Mouse (Mus musculus) cerebellum, adult 2 months (tissue): ENCODE data around the gene Tbc1d1.

ENCODE experiments used
- CTCF ChIP-seq: fragments of 200-500 bp; IDR thresholded peaks from 2 replicates; pipeline ENCODE4 v1.5.1; 2011; ENCODE audit warnings: low read depth, mild to moderate bottlenecking, control low read depth, low read length, moderate library complexity, borderline replicate concordance; ENCODE audit not compliant: insufficient read depth
- POLR2A ChIP-seq: fragments of 200-500 bp; IDR thresholded peaks from 2 replicates; pipeline ENCODE4 v1.6.1; 2011; ENCODE audit warnings: low read length, control low read depth, borderline replicate concordance; ENCODE audit not compliant: insufficient read depth

DNA sequence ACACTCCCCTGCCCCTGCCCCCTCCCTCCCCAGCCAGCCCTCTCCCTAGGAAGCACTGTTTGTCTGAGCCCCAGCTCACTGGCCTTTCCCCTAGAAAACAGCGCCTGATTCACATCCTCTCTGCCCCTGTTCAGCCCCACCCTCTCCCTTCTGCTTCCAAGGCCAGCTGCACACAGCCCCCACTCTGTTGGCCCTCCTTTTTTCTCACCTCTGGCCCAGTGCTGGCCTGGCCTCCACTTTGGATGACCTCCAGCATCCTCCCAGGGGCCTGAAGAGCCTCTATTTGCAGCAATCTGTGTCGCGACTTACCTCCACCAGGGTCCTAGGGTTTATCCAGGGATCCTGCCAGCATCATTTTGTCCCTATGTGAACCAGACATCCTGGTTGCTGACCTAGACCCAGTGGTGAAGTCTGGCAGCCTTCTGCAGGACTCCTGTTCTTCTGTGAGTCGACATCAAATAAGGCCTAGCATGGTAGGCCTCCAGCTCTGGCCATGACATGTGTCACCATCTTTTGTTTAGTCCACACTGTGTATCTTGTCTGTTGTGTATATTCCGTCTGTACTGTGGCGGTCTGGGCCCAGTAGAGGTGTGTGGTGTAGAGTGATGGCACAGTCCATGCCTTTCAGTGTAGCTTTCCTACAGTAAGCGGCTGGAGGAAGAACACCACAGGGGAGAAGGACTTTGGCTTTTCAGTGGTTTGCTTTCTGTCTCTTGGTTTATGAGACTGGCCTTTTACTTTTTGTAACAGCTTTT is 170.5 kb downstream of the Tbc1d1 start:
- no peak for TF ChIP-seq CTCF
- no peak for TF ChIP-seq POLR2A
